Comparison of ENCODE assay signal across 15 mouse cellular contexts in genomic region chr4:130298877-130299628, GRCm38 (mm10). TPM values are rescaled to one million over a fixed set of nuclear protein-coding genes. Genes with fewer than 3 reads are reported as not detected.
DNase-seq lines count a peak whose midpoint lies in the region; ATAC-seq and TF ChIP-seq lines count a peak whose summit lies in the region.
"Had no signal": no experiment of that assay in that cellular context is flagged by ENCODE, and none has a peak within 500 bp of the region (broad histone marks: within the 10 kb centered on the region; RNA-seq: fewer than 3 reads in every experiment).

No protein-coding gene starts in this region.

- 79% methylated on average over 11 of the region's 11 CpGs for WGBS in forebrain, embryonic 12.5 days

- H3K4me1 ChIP-seq in testis, adult 2 months (ENCODE audit: control insufficient read depth, insufficient read depth, low read length), result peaks cover 6% of the 10 kb centered on the region
- peaks cover 4% of the 10 kb centered on the region for H3K4me1 ChIP-seq in forebrain, embryonic 12.5 days

- H3K9ac ChIP-seq in forebrain, embryonic 12.5 days, result no peak overlapping the region
- H3K9ac ChIP-seq: neural tube, embryonic 15.5 days had no signal

- ATAC-seq in forebrain, embryonic 12.5 days (ENCODE audit: low FRiP score), result no peak

- H3K4me2 ChIP-seq in forebrain, embryonic 12.5 days, result no peak overlapping the region
- H3K4me2 ChIP-seq: neural tube, embryonic 15.5 days had no signal

- H3K9me3 ChIP-seq in forebrain, embryonic 12.5 days, result no peaks in the 10 kb centered on the region
- H3K9me3 ChIP-seq: neural tube, embryonic 15.5 days had no signal

- H3K36me3 ChIP-seq in testis, adult 2 months (ENCODE audit: control insufficient read depth, insufficient read depth, low read length), result no peaks in the 10 kb centered on the region
- no peaks in the 10 kb centered on the region for H3K36me3 ChIP-seq in forebrain, embryonic 12.5 days (replicated peaks)
- H3K36me3 ChIP-seq: neural tube, embryonic 15.5 days had no signal

- DNase-seq in testis, postnatal 10 days (ENCODE audit: low spot score), result no peak
- DNase-seq in cerebellum, adult 9-11 months, result peak; percentile 86
- peak; percentile 80 to 81 for DNase-seq in heart, adult 9 months (ENCODE audit: low spot score in 2 of 2)
- peak; percentile 92 for DNase-seq in skeletal muscle tissue, adult 2 months (ENCODE audit: low read depth, low spot score)
- DNase-seq in layer of hippocampus, postnatal 36 days, result no peak
- DNase-seq in right cerebral cortex, postnatal 14 days, result no peak
- DNase-seq: adrenal gland, postnatal 36 days; kidney, adult 8-10 months; layer of hippocampus, adult 9-11 months had no signal

- TF ChIP-seq CTCF in testis, adult 2 months (IDR thresholded peaks at IDR 0.05; ENCODE audit: control insufficient read depth, insufficient read depth, insufficient replicate concordance, low read depth, low read length), result no peak

- no peak overlapping the region for H3K4me3 ChIP-seq in testis, adult 2 months (ENCODE audit: control insufficient read depth, low read depth, low read length)
- no peak overlapping the region for H3K4me3 ChIP-seq in forebrain, embryonic 12.5 days (replicated peaks)
- H3K4me3 ChIP-seq: neural tube, embryonic 15.5 days had no signal

- H3K27ac ChIP-seq in testis, adult 2 months (ENCODE audit: control insufficient read depth, insufficient read depth, low read depth, low read length), result peak overlapping the region; percentile 50
- H3K27ac ChIP-seq in forebrain, embryonic 12.5 days, result no peak overlapping the region
- H3K27ac ChIP-seq: neural tube, embryonic 15.5 days had no signal

- no peaks in the 10 kb centered on the region for H3K27me3 ChIP-seq in testis, adult 2 months (ENCODE audit: control insufficient read depth, insufficient read depth, low read length)
- H3K27me3 ChIP-seq in forebrain, embryonic 12.5 days, result 0 out of 2 replicates have a peak, but pooled peaks cover 15% of the 10 kb centered on the region
- H3K27me3 ChIP-seq: neural tube, embryonic 15.5 days had no signal

- TF ChIP-seq POLR2A in testis, adult 2 months (IDR thresholded peaks at IDR 0.05; ENCODE audit: control insufficient read depth, low read depth, low read length), result no peak

RNA-seq across cellular contexts. Expression of gene Fabp3, which starts 9.3 kb away (rescaled TPM):
- 127 and 192 TPM in 2 replicates for polyA plus RNA-seq in testis, adult 2 months (2012; rRNA removed)
- polyA plus RNA-seq in forebrain, embryonic 12.5 days (2016; fragmentation: Nextera tagmentation; extraction: Ambion mirVana), result 18.8 and 22.3 TPM in 2 replicates
- total RNA-seq in layer of hippocampus, postnatal 36 days (2021), result 10 to 100 TPM; 94.1 to 94.6 TPM
- total RNA-seq: megakaryocyte progenitor cell, adult 5-6 weeks; MEL had no signal
- polyA plus RNA-seq: liver, adult 2 months had no signal

RNA-seq across cellular contexts. Expression of gene Gm10570, which starts 9.4 kb away (rescaled TPM):
- not detected in 2 replicates for polyA plus RNA-seq in testis, adult 2 months (2012; rRNA removed)
- polyA plus RNA-seq in forebrain, embryonic 12.5 days (2016; fragmentation: Nextera tagmentation; extraction: Ambion mirVana), result not detected in 2 replicates
- 1 to 10 TPM in 1 of 2 experiments, not detected in 1; 1.1 TPM for total RNA-seq in layer of hippocampus, postnatal 36 days (2021)
- total RNA-seq: adrenal gland, postnatal 36 days; liver, adult 2 months; megakaryocyte progenitor cell, adult 5-6 weeks; MEL had no signal
- polyA plus RNA-seq: liver, adult 2 months had no signal

RNA-seq across cellular contexts. Expression of gene Serinc2, which starts 20.0 kb away (rescaled TPM):
- 23.7 and 24.1 TPM in 2 replicates for polyA plus RNA-seq in testis, adult 2 months (2012; rRNA removed)
- polyA plus RNA-seq in forebrain, embryonic 12.5 days (2016; fragmentation: Nextera tagmentation; extraction: Ambion mirVana), result 88.9 and 95.5 TPM in 2 replicates
- total RNA-seq in layer of hippocampus, postnatal 36 days (2021), result 10 to 100 TPM; 12.0 to 13.2 TPM
- total RNA-seq: megakaryocyte progenitor cell, adult 5-6 weeks; MEL had no signal

Comparison
In these comparisons a context has a peak if more than half of its experiments do, and no peak if none do; other contexts are left out.
1. DNase-seq: peak in cerebellum, adult 9-11 months (single experiment), heart, adult 9 months (2 of 2) and skeletal muscle tissue, adult 2 months (single experiment); none in testis, postnatal 10 days (single experiment), layer of hippocampus, postnatal 36 days (0 of 2) and right cerebral cortex, postnatal 14 days (single experiment).